Mouse (Mus musculus) hindbrain, embryonic 10.5 days (tissue): Measurements from ENCODE around the gene Tut7. TPM values are rescaled to one million over a fixed set of nuclear protein-coding genes. Genes with fewer than 3 reads are reported as not detected.
"Not testable (repeated sequence)": the region's sequence is repeated elsewhere in the genome, so short reads cannot be mapped to it uniquely, and the experiment has no call there.

ENCODE experiments used
- DNase-seq: peaks from one replicate; pipeline ENCODE4 v3.0.0-alpha.2; 2017; ENCODE audit warnings: low spot score
- H3K27ac ChIP-seq: fragments of 300-500 bp; sonication (generic); 2 replicates; pipeline ENCODE4 v1.5.1; 2016; ENCODE audit warnings: mild to moderate bottlenecking, moderate library complexity
- H3K27me3 ChIP-seq: fragments of 300-500 bp; sonication (generic); 2 replicates; pipeline ENCODE4 v1.6.1; 2016; ENCODE audit warnings: mild to moderate bottlenecking; ENCODE audit not compliant: poor library complexity, insufficient read depth, severe bottlenecking
- H3K36me3 ChIP-seq: fragments of 300-500 bp; sonication (generic); 2 replicates; pipeline ENCODE4 v1.6.1; 2016; ENCODE audit warnings: mild to moderate bottlenecking, moderate library complexity
- H3K4me1 ChIP-seq: fragments of 300-500 bp; sonication (generic); replicated peaks from 2 replicates; pipeline ENCODE4 v1.6.1; 2016; ENCODE audit warnings: mild to moderate bottlenecking
- H3K4me3 ChIP-seq: fragments of 300-500 bp; sonication (generic); 2 replicates; pipeline ENCODE4 v1.5.1; 2016; ENCODE audit warnings: mild to moderate bottlenecking, moderate library complexity
- H3K9me3 ChIP-seq: fragments of 300-500 bp; sonication (generic); 2 replicates; pipeline ENCODE4 v1.6.1; 2016; ENCODE audit warnings: mild to moderate bottlenecking, moderate library complexity
- WGBS: fragments of 180-500 bp; shearing (Covaris S2); methylation state at CpG from one replicate; pipeline ENCODE4 v1.1.7; 2016; 5-methylcytosine and 5-hydroxymethylcytosine counted together
- polyA plus RNA-seq: library from polyadenylated mRNA; unstranded; fragments of >200 nt; fragmentation: Nextera tagmentation; extraction: Ambion mirVana; gene quantifications from 2 replicates; pipeline ENCODE4 v1.2.1, GENCODE M21; 2016

Gene Tut7
- polyA plus RNA-seq, 1 experiment from 2014 or later, result 35.4 TPM

DNA sequence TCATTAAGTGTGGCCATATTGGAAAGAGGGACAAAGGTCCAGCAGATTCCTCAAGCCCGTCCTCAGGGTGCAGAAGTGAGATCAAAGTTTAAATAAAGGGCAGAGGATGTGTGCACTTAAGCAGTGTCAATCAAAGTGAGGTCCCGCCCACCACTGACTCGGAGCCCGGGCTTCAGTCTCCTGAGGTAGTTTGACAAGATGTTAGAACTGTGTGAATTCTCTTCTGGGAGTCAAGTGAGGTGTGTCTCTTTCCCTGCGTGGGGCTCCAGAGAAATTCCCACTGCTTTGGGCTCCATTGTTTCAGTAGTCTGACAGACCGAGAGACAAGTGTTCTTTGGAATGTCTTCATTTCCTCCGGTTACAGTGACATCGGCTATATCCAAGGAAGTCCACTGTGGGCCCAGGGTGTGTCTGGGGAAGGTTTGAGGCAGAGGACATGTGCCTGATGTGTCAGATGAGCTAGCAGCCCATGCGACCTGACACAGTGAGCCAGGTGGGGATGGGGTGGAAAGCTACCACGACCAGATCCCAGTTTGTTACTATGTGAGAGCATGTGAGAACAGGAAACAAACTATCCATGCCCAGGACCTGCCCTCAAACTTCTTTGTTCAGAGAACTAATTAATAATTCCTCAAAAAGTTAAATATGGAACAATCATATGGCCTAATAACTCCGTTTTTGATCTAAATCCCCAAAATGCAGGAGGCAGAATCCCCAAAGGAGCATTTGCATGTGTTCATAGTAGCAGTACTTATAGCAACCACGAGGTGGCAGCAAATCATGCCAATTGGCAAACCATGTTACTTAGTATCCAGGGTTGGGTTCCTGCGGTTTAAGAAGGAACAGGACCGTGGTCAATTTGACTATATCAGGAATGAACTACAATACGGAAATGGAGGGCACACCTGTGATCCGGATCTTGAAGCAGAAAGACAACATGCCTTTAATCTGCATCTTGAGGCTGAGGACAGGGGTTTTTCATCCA is 19.6 kb upstream of the Tut7 start:
- no peaks in the 10 kb centered on the region for H3K36me3 ChIP-seq
- peak; percentile 77 for DNase-seq
- H3K9me3 ChIP-seq, result no peaks in the 10 kb centered on the region
- H3K4me3 ChIP-seq, result no peak overlapping the region
- no peaks in the 10 kb centered on the region for H3K27me3 ChIP-seq
- 48% methylated on average over 16 of the region's 16 CpGs for WGBS
- no peaks in the 10 kb centered on the region for H3K4me1 ChIP-seq
- H3K27ac ChIP-seq, result no peak overlapping the region

- WGBS, result 94% methylated on average over 14 of the region's 14 CpGs
- H3K27me3 ChIP-seq, result not testable (repeated sequence)
These were observed 18.8 kb upstream of the Tut7 start for GRCm38 (mm10) chr13:59841761-59842160.

DNA sequence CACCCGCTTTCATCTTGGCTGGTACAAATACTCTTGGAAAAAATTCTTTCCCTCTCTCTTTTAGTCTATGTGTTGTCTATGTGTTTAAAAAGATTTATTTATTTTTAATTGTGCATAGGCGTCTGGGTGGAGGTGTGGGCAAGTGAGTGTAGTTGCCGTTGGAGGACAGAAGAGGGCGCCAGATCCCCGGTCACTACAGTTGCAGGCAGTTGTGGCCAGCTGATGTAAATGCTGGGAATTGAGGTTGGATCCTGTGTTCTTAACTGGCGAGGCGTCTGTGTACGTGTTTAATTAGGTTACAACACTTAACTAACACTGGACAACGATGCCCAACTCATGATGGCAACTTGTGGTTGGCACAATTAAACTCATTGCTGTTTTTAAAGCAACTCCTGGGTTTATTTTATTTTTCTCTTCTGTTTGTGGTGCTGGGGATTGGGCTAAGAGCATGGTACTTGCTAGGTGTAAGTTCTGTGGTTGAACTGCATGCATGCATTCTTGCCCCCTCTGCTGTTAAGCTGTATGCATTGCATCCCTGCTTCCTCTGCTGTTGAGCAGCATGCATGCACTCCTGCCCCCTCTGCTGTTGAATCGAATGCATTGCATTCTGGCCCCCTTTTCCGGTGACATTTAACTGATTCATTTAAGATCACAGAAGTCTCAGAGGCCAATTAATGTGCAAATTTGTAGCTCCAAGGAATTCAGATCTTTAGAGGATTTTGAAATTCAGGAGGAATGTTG is 17.7 kb upstream of the Tut7 start:
- H3K9me3 ChIP-seq, result no peaks in the 10 kb centered on the region
- H3K4me3 ChIP-seq, result no peak overlapping the region
- H3K36me3 ChIP-seq, result no peaks in the 10 kb centered on the region
- H3K27me3 ChIP-seq, result no peaks in the 10 kb centered on the region
- H3K27ac ChIP-seq, result no peak overlapping the region
- no peaks in the 10 kb centered on the region for H3K4me1 ChIP-seq
- 79% methylated on average over 11 of the region's 11 CpGs for WGBS
- DNase-seq, result peak; percentile 79

More at GRCm38 (mm10) chr13:59841761-59842160, 18.8 kb upstream of the Tut7 start:
- not testable (repeated sequence) for H3K9me3 ChIP-seq, H3K4me3 ChIP-seq, H3K36me3 ChIP-seq, DNase-seq, H3K27ac ChIP-seq, H3K4me1 ChIP-seq

DNA sequence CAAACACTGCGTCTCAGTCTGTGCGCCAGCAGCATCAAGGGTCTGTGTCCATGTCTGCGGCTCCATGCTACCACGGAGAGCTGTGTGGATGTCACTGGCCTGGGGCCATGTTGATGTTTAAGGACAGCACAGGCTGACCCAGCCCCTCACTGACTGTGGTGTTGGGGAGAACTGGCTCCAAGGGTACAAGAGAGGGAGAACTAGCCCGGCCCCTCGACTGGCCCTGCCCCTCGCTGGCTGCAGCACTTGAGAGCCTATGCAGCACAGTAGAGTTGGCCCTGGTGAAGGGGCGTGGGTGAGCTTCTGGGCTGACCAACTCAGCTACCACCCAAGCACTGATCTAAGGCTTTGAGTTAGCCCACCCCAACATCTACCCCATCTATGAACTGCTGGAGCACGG is 16.4 kb upstream of the Tut7 start:
- DNase-seq, result no peak
- Histone ChIP-seq H3K36me3 (no peaks in the 10 kb centered on the region), H3K27me3 (no peaks in the 10 kb centered on the region), H3K4me3 (no peak overlapping the region), H3K4me1 (peaks cover 7% of the 10 kb centered on the region; the same call in 1 of the 2 replicates), H3K9me3 (no peaks in the 10 kb centered on the region), H3K27ac (no peak overlapping the region)
- WGBS, result 91% methylated on average over 9 of the region's 9 CpGs

- H3K27ac ChIP-seq, result no peak overlapping the region
- H3K9me3 ChIP-seq, result no peaks in the 10 kb centered on the region
- no peaks in the 10 kb centered on the region for H3K27me3 ChIP-seq
- H3K36me3 ChIP-seq, result no peaks in the 10 kb centered on the region
- no peak for DNase-seq
- H3K4me1 ChIP-seq, result peaks cover 7% of the 10 kb centered on the region; the same call in 1 of the 2 replicates
- H3K4me3 ChIP-seq, result no peak overlapping the region
- 94% methylated on average over 3 of the region's 3 CpGs for WGBS
These were observed 15.5 kb upstream of the Tut7 start for GRCm38 (mm10) chr13:59838464-59838863.

GRCm38 (mm10) chr13:59836811-59837210 is 13.9 kb upstream of the Tut7 start:
- Histone ChIP-seq H3K27ac (no peak overlapping the region), H3K9me3 (no peaks in the 10 kb centered on the region), H3K4me1 (peaks cover 7% of the 10 kb centered on the region; the same call in 1 of the 2 replicates), H3K4me3 (no peak overlapping the region), H3K27me3 (no peaks in the 10 kb centered on the region), H3K36me3 (no peaks in the 10 kb centered on the region)
- no peak for DNase-seq
- 48% methylated on average over 3 of the region's 3 CpGs for WGBS

DNA sequence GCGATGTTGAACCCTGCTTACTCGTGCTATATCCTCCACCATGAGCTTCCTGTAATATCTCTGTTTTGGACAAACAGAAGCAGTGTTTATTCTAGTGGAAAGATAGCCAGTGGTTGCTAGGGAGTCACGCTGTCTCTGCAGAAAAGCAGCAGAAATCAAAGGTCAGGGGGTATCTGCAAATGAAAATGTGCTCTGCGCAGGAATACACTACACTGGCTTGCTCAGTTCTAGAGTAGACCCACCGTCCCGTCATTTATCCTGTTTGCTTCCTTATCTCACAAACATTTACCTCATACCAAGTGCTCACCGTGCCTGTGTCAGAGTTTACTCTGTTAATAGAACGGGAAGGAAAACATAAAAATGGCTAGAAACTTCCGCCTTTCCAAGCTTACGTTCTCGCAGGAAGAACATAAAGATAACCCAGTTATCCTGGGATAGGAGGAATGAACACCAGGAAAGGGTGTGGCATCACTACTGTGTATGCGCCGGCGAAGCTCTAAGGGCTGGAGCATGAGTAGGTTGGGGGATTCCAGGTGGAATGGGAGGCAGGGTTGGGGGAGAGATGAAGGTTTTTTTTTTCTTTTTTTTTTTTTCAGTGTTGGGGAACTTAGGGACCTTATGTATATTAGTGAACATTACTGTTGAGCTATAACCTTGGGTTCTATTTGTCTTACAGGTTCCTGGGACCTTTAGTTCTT is 13.3 kb upstream of the Tut7 start:
- H3K4me1 ChIP-seq, result peaks cover 7% of the 10 kb centered on the region; the same call in 1 of the 2 replicates
- H3K27me3 ChIP-seq, result no peaks in the 10 kb centered on the region
- H3K27ac ChIP-seq, result no peak overlapping the region
- H3K9me3 ChIP-seq, result no peaks in the 10 kb centered on the region
- no peak for DNase-seq
- WGBS, result 82% methylated on average over 14 of the region's 14 CpGs
- no peak overlapping the region for H3K4me3 ChIP-seq
- H3K36me3 ChIP-seq, result no peaks in the 10 kb centered on the region

DNA sequence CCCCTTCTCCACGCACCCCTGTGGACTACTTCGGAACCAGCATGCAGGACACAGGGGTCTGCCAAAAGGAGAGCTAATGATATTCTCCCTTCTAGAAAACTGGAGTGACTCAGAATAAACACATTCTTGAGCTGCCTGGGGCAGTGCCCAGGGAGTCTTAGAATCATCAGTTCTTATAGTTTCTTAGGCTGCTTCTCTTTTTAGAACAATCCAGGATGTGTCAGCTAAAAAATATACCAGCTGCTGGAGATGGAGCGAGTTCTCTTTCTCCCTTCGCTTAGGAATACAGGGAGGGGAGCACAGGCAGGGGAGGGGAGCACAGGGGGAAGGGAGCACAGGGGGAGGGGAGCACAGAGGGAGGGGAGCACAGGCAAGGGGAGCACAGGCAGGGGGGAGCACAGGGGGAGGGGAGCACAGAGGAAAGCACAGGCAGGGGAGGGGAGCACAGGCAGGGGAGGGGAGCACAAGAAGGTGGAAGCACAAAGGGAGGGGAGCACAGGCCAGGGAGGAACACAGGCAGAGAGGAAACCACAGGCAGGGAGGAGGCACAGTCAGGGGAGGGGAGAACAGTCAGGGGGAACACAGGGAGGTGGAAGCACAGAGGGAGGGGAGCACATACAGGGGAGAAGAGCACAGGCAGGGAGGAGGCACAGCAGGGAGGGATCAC is 12.0 kb upstream of the Tut7 start:
- Histone ChIP-seq H3K27me3 (no peaks in the 10 kb centered on the region), H3K4me3 (no peak overlapping the region), H3K36me3 (no peaks in the 10 kb centered on the region), H3K27ac (peak overlapping the region; percentile 42), H3K4me1 (peaks cover 7% of the 10 kb centered on the region; the same call in 1 of the 2 replicates), H3K9me3 (no peaks in the 10 kb centered on the region)
- 65% methylated on average over 4 of the region's 4 CpGs for WGBS
- no peak for DNase-seq

DNA sequence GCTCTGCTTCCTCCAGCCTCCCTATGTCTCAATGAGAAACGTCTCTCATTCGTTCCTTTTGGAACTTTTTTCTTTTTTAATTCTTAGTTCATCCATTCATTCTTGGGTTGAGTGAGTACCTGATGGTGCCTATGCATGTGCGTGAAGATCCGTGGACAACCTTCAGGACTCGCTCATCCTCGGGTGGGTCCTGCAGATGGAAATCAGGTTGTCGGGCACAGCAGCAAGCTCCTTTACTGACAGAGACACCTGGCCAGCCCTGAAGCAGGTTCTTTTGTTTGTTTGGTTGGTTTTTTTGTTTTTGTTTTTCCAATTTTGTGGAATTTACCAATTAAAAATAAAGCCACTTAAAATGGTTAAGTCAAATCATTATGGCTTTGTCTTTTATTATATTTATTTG is 9.9 kb upstream of the Tut7 start:
- H3K9me3 ChIP-seq, result no peaks in the 10 kb centered on the region
- H3K4me3 ChIP-seq, result no peak overlapping the region
- H3K36me3 ChIP-seq, result no peaks in the 10 kb centered on the region
- H3K27me3 ChIP-seq, result no peaks in the 10 kb centered on the region
- 87% methylated on average over 7 of the region's 7 CpGs for WGBS
- peaks cover 7% of the 10 kb centered on the region; the same call in 1 of the 2 replicates for H3K4me1 ChIP-seq
- H3K27ac ChIP-seq, result no peak overlapping the region
- no peak for DNase-seq

DNA sequence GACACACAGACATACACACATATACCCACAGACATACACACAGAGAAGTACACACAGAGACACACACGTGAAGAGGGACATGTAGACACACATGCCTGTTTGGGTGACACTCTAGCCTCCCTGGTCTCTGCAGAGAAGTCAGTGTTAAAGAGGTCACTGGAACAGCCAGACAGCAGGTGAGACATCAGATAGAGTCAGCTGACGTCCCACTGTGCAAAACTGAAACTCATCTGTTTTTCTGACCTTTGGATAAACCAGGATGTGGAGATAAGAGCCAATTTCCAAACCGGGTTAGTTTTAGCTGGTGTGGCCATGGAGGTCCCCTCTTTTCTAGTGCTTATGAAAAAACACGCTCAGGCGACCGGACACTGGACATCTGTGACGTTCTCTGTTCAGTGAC is 9.5 kb upstream of the Tut7 start:
- H3K27ac ChIP-seq, result no peak overlapping the region
- peaks cover 7% of the 10 kb centered on the region; the same call in 1 of the 2 replicates for H3K4me1 ChIP-seq
- H3K36me3 ChIP-seq, result no peaks in the 10 kb centered on the region
- no peak overlapping the region for H3K4me3 ChIP-seq
- 78% methylated on average over 7 of the region's 7 CpGs for WGBS
- no peaks in the 10 kb centered on the region for H3K9me3 ChIP-seq
- no peak for DNase-seq
- H3K27me3 ChIP-seq, result no peaks in the 10 kb centered on the region

DNA sequence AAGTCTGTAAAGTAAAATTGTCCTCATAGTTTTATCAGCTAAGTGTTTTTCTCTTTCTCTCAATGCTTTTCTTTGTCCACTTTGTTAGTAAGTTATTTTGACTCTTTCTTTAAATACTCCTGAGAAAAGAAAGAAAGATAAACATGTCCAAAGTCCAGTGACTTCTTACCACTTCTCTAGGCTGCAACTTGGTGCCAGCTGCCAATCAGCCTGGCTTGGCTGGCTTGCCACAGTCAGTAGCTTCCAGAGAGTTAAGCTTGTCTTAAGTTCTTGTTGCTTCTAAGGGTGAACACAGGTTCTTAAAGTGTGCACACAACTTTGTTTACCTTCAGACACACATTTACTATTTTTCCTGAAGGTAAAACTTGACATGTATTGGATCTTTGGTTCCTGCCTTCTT is 3.0 kb upstream of the Tut7 start:
- DNase-seq, result no peak
- Histone ChIP-seq H3K4me1 (peaks cover 19% of the 10 kb centered on the region), H3K27ac (no peak overlapping the region), H3K27me3 (no peaks in the 10 kb centered on the region), H3K36me3 (peaks cover 6% of the 10 kb centered on the region; the same call in 1 of the 2 replicates), H3K9me3 (no peaks in the 10 kb centered on the region), H3K4me3 (no peak overlapping the region)

- no peak for DNase-seq
- Histone ChIP-seq H3K9me3 (no peaks in the 10 kb centered on the region), H3K36me3 (peaks cover 41% of the 10 kb centered on the region), H3K27me3 (no peaks in the 10 kb centered on the region), H3K27ac (no peak overlapping the region), H3K4me3 (peak overlapping the region; percentile 16; the same call in 1 of the 2 replicates), H3K4me1 (peaks cover 43% of the 10 kb centered on the region)
- WGBS, result 80% methylated on average over 3 of the region's 3 CpGs
These were observed 2.1 kb downstream of the Tut7 start for GRCm38 (mm10) chr13:59820836-59821235.
